Mouse (Mus musculus): ENCODE measurements around the gene Tenm3.

DNA sequence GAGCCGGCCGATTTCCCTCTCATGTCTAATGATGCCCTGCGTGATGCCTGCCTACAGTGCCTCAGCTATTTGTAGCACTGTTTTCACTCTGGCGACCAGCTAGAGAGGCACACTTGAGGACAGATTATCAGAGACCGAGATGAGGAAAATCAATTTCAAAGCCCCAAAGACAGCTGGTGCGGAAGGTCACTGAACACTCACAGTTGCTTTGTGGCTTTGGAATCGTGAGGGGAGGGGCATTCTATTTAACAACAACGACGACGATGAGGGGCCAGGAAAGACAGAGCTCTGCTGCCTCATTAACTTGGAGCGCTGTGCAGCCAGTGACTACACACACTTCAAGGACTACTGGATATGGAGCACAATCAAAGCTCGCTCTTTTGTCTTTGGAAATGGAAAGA, 443.2 kb downstream of the Tenm3 start:
- TF ChIP-seq EP300 (IDR thresholded peaks at IDR 0.05; ENCODE audit: low read depth) (no peak), CTCF (IDR thresholded peaks at IDR 0.05; ENCODE audit: low read depth) (no peak)
